Mouse (Mus musculus): ENCODE measurements around the gene Tmem119.
A peak's percentile ranks its signal among the peaks of the same experiment; 100 is the strongest.
"Not testable (repeated sequence)": the region's sequence is repeated elsewhere in the genome, so short reads cannot be mapped to it uniquely, and the experiment has no call there.

Tmem119 gene

GRCm38 (mm10) chr5:113818572-113818971 lies 18.3 kb upstream of the Tmem119 start:
- DNase-seq (ENCODE audit: low spot score in 2 of 2), result no peak

- DNase-seq (ENCODE audit: low spot score in 2 of 2), result peak; percentile 65 to 90
Measured at GRCm38 (mm10) chr5:113815638-113816152, 15.4 kb upstream of the Tmem119 start.

GRCm38 (mm10) chr5:113815041-113815389 lies 14.7 kb upstream of the Tmem119 start:
- no peak for DNase-seq (ENCODE audit: low spot score in 2 of 2)

GRCm38 (mm10) chr5:113814111-113815040 lies 14.1 kb upstream of the Tmem119 start:
- DNase-seq (ENCODE audit: low spot score in 2 of 2), result no peak

- peak in 1 of 2 experiments; percentile 72 for DNase-seq (ENCODE audit: low spot score in 2 of 2)
Measured at GRCm38 (mm10) chr5:113813608-113814007, 13.3 kb upstream of the Tmem119 start.

- no peak for DNase-seq (ENCODE audit: low spot score in 2 of 2)
Measured at GRCm38 (mm10) chr5:113812638-113813037, 12.3 kb upstream of the Tmem119 start.

GRCm38 (mm10) chr5:113811824-113812420 lies 11.6 kb upstream of the Tmem119 start:
- not testable (repeated sequence) for DNase-seq (ENCODE audit: low spot score in 2 of 2)

- no peak for DNase-seq (ENCODE audit: low spot score in 2 of 2)
Measured at GRCm38 (mm10) chr5:113810111-113810510, 9.8 kb upstream of the Tmem119 start.

- no peak for DNase-seq (ENCODE audit: low spot score in 2 of 2)
Measured at GRCm38 (mm10) chr5:113808177-113808576, 7.9 kb upstream of the Tmem119 start.

- DNase-seq (ENCODE audit: low spot score in 2 of 2), result no peak
Measured at GRCm38 (mm10) chr5:113807712-113808111, 7.4 kb upstream of the Tmem119 start.

GRCm38 (mm10) chr5:113806414-113806813 lies 6.1 kb upstream of the Tmem119 start:
- DNase-seq (ENCODE audit: low spot score in 2 of 2), result no peak

GRCm38 (mm10) chr5:113805301-113805700 lies 5.0 kb upstream of the Tmem119 start:
- DNase-seq (ENCODE audit: low spot score in 2 of 2), result no peak

- no peak for DNase-seq (ENCODE audit: low spot score in 2 of 2)
Measured at GRCm38 (mm10) chr5:113804395-113804966, 4.2 kb upstream of the Tmem119 start.

GRCm38 (mm10) chr5:113799691-113800090 lies 625 bp downstream of the Tmem119 start:
- DNase-seq (ENCODE audit: low spot score in 2 of 2), result no peak

- no peak for DNase-seq (ENCODE audit: low spot score in 2 of 2)
Measured at GRCm38 (mm10) chr5:113798525-113798924, 1.8 kb downstream of the Tmem119 start.

- no peak for DNase-seq (ENCODE audit: low spot score in 2 of 2)
Measured at GRCm38 (mm10) chr5:113797149-113797882, 3.0 kb downstream of the Tmem119 start.

- no peak for DNase-seq (ENCODE audit: low spot score in 2 of 2)
Measured at GRCm38 (mm10) chr5:113796401-113797148, 3.7 kb downstream of the Tmem119 start.

GRCm38 (mm10) chr5:113791197-113792095 lies 8.9 kb downstream of the Tmem119 start:
- no peak for DNase-seq (ENCODE audit: low spot score in 2 of 2)

GRCm38 (mm10) chr5:113790453-113791196 lies 9.7 kb downstream of the Tmem119 start:
- no peak for DNase-seq (ENCODE audit: low spot score in 2 of 2)

All from spleen, postnatal 10 days (tissue).